14 mouse cellular contexts compared by ENCODE assay signal in the genomic region with DNA sequence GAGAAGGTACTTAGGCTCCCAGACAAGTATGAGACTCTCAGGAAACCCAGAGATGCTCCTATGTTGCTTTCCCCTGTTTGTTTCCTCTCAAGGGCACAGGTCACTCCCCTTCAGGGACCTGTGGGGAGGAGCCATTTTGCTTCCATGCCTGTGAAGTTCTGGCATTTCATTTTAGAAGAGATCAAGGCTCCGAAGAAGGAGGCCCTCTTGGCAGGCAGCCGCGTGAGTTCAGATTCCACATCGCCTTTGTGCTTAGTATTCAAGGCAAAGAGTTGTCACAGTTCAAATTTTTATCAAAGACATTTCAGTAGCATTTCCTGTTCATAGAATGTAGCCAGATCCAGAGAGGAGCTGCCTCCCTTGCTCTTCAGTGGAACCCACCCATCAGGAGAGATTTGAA.
A peak's percentile ranks its signal among the peaks of the same experiment; 100 is the strongest.
DNase-seq lines count a peak whose midpoint lies in the region; ATAC-seq lines count a peak whose summit lies in the region.
"Had no signal": no experiment of that assay in that cellular context is flagged by ENCODE, and none has a peak within 500 bp of the region (broad histone marks: within the 10 kb centered on the region; RNA-seq: fewer than 3 reads in every experiment).

No protein-coding gene starts in this region.

- ATAC-seq in kidney, embryonic 15.5 days (replicated peaks; ENCODE audit: low FRiP score): no peak
- ATAC-seq: forebrain, embryonic 14.5 days had no signal

- H3K27me3 ChIP-seq in kidney, embryonic 15.5 days: no peaks in the 10 kb centered on the region
- H3K27me3 ChIP-seq in forebrain, embryonic 10.5 days (ENCODE audit: poor library complexity, severe bottlenecking): no peaks in the 10 kb centered on the region
- H3K27me3 ChIP-seq: CH12.LX; hindbrain, embryonic 15.5 days; neural tube, embryonic 15.5 days had no signal

- H3K36me3 ChIP-seq in kidney, embryonic 15.5 days: no peaks in the 10 kb centered on the region
- no peaks in the 10 kb centered on the region for H3K36me3 ChIP-seq in forebrain, embryonic 10.5 days (replicated peaks)
- H3K36me3 ChIP-seq: hindbrain, embryonic 15.5 days; neural tube, embryonic 15.5 days had no signal

- H3K27ac ChIP-seq in kidney, embryonic 15.5 days: no peak overlapping the region
- H3K27ac ChIP-seq in forebrain, embryonic 10.5 days: no peak overlapping the region
- H3K27ac ChIP-seq: hindbrain, embryonic 15.5 days; macrophage; neural tube, embryonic 15.5 days had no signal

- H3K9me3 ChIP-seq in kidney, embryonic 15.5 days (replicated peaks): no peaks in the 10 kb centered on the region
- no peaks in the 10 kb centered on the region for H3K9me3 ChIP-seq in forebrain, embryonic 10.5 days
- H3K9me3 ChIP-seq: hindbrain, embryonic 15.5 days; neural tube, embryonic 15.5 days had no signal

- no peak overlapping the region for H3K4me3 ChIP-seq in kidney, embryonic 15.5 days (replicated peaks)
- H3K4me3 ChIP-seq in forebrain, embryonic 10.5 days: no peak overlapping the region
- H3K4me3 ChIP-seq: hindbrain, embryonic 15.5 days; neural tube, embryonic 15.5 days had no signal

- no peak overlapping the region for H3K9ac ChIP-seq in kidney, embryonic 15.5 days
- H3K9ac ChIP-seq: hindbrain, embryonic 15.5 days; neural tube, embryonic 15.5 days had no signal

- WGBS in kidney, embryonic 15.5 days: 61% methylated on average over 4 of the region's 4 CpGs
- WGBS in forebrain, embryonic 10.5 days: 91% methylated on average over 4 of the region's 4 CpGs

- intact Hi-C loops in heart, postnatal 36 days (cut with DNase I): no loop called here

- no peak overlapping the region for H3K4me2 ChIP-seq in kidney, embryonic 15.5 days
- H3K4me2 ChIP-seq: hindbrain, embryonic 15.5 days; neural tube, embryonic 15.5 days had no signal

- H3K4me1 ChIP-seq in kidney, embryonic 15.5 days: no peaks in the 10 kb centered on the region
- no peaks in the 10 kb centered on the region for H3K4me1 ChIP-seq in forebrain, embryonic 10.5 days
- H3K4me1 ChIP-seq: hindbrain, embryonic 15.5 days had no signal

- peak; percentile 22 for DNase-seq in kidney, adult 18-20 months
- peak; percentile 50 to 56 for DNase-seq in adrenal gland, postnatal 36 days
- peak; percentile 23 to 24 for DNase-seq in heart, postnatal 36 days
- DNase-seq in lung, postnatal 10 days: peak; percentile 32
- DNase-seq in forebrain, embryonic 10.5 days (ENCODE audit: extremely low spot score, low spot score): no peak
- DNase-seq in thymus, postnatal 10 days (ENCODE audit: low spot score in 2 of 2): no peak
- DNase-seq in frontal cortex, postnatal 25 days (ENCODE audit: low spot score in 2 of 2): no peak
- DNase-seq: right cerebral cortex, postnatal 25 days had no signal

Comparison
In these comparisons a context has a peak if more than half of its experiments do, and no peak if none do; other contexts are left out.
1. DNase-seq: peak in kidney, adult 18-20 months (single experiment), adrenal gland, postnatal 36 days (2 of 2), heart, postnatal 36 days (2 of 2) and lung, postnatal 10 days (single experiment); none in forebrain, embryonic 10.5 days (single experiment), thymus, postnatal 10 days (0 of 2) and frontal cortex, postnatal 25 days (0 of 2).